Mouse (Mus musculus) CD4-positive, CD25-positive, alpha-beta regulatory T cell, adult 4 months (primary cell): ENCODE data around the gene Phf14. TPM values are rescaled to one million over a fixed set of nuclear protein-coding genes. Genes with fewer than 3 reads are reported as not detected.

Experiments used
- ATAC-seq: one replicate; pipeline ENCODE4 v1.8.0; 2017
- polyA plus RNA-seq, 2 experiments: library from polyadenylated mRNA; unstranded; fragments of 100-300 nt; shearing (Covaris generic); gene quantifications; one replicate each; pipeline ENCODE4 v1.2.1; 2017

Gene Phf14
- polyA plus RNA-seq, 2 experiments from 2014 or later: 39.5 to 72.1 TPM

DNA sequence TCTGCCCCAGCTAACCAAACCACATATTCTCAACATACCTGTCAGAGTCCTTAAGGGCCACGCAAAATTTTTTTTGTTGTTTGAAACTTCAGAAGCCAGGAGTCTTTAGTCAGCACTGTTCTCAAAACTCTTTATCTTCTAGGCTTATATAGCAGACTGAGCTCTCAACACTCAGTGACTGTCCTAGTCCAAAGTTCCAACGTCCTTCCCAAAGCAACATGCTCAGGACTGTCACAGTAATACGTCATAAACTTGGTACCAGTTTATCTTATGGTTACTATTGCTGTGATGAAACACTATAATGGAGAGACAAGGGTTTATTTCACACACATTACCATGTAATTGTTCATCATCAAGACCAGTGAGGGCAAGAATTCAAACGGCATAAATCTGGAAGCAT lies 113.9 kb downstream of the Phf14 start:
- ATAC-seq: no peak

DNA sequence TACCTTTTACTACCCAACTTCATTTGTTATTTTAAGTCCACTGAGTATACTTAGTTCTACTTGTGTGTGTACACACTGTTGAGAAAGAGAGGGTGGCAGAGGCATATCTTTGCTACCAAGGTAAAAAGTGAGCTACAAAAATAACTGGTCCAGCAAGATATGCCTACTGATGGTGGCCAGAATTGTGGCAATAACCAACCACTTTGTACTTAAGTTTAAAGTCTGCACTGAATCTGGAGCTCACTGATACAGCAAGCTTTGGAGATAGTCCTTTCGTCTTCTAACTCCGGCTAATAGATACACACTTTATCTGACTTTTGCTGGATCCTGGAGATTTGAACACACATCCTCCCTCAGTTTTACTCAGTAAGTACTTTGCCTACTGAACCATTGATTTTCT lies 115.8 kb downstream of the Phf14 start:
- ATAC-seq: no peak

DNA sequence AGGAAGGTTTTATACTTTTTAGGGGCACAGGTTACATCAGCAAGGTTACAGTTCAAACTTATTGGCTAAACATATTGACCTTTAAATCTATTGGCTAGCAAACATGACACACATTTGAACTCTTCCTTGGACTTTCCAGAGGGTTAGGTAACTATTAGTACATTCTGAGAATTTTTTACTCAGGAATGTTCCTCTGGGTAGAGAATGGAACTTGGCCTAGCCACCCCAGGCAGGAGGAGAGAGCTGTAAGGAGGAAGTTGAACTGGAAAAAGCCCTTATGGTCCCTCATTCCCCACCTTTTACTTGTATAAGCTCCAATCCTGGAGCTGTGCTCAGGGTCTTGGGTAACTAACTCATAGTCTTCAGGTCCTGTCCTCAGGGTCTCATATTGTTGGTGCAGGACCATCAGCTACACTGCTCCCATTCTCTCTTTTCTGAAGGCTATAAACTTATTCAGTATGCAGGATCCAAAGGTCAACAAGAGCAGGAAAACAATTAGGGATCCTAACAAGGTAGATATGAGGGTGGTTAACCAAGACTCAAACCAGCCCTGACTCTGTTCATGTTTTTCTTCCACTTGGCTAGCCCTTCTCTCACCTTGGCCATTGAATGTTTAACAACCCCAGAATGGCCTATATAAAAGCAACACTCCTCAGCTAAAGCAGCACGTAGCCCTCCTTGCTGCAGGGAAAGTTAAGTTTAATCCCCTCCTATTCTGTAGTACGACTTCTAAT lies 119.4 kb downstream of the Phf14 start:
- ATAC-seq: no peak

DNA sequence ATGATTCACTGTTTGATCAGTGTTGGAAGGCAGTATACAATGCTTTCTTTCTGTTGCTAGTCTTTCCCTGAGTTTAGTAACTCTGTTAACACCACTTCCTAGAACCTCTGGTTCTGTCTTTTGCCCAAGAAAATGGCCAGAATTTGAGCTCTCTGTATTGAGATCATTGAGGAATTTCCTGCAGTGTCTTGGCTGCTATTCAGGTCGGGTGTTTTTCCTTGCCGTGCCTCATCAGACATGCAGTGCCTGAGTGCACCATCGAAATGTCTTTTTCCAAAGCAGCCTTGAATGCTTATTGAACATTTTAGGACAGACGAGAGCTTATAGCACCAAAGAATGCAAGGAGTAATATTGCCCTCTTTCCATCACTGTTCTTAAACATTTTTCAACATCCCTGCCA lies 127.0 kb downstream of the Phf14 start:
- ATAC-seq: no peak

DNA sequence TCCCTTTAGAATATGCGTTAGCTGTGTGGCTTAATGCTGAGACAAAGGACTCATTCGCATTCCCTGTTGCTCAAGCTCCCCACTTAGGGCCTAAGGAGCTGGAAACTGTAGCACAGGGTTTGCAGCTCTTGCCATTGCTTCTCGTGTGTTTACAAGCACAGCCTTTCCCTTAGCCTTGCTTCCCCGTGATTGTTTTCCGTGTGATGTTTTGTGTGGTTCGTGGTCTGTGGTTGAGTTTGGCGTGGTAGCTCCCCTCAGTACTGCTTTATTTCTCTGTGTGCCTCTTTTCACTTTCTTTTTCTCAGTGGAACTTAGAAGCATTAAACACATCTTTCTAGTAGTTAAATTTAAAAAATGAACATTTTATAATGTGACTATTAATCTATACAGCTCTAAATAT lies 130.7 kb downstream of the Phf14 start:
- peak; percentile 86 for ATAC-seq

DNA sequence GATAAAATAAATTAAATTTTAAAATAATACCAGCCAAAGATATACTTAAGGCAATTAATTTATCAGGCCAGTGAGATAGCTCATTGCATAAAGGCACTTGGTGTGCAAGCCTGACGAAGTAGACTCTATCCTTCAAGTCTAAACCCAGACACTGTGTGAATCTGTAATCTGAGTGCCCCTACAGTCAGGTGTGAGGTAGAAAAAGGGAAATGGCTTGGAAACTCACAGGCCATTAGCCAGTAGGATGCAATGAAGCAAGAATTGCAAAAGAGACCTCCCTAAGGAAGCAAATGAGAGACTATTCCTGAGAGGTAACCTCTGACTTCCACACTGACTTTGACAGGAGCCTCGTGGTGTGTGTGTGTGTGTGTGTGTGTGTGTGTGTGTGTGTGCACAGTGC lies 145.3 kb downstream of the Phf14 start:
- no peak for ATAC-seq

DNA sequence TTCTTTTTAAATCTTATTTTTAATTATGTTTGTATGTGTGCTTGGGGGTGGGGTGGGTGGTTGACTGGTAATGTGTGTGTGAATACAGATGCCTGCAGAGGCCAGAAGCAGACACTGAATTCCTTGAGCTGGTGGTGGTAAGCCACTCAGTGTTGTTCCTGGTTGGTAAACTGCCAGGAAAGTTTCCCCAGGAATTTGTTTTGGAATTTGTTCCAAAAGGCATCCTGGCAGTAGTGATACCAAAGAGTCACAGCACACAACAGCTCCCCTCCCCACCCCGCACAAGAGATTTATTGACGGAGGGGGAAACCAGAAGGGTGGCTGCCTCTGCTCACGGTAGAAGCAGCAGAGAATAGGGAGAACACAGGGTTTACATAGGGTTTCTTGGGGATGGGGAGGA lies 146.5 kb downstream of the Phf14 start:
- no peak for ATAC-seq

DNA sequence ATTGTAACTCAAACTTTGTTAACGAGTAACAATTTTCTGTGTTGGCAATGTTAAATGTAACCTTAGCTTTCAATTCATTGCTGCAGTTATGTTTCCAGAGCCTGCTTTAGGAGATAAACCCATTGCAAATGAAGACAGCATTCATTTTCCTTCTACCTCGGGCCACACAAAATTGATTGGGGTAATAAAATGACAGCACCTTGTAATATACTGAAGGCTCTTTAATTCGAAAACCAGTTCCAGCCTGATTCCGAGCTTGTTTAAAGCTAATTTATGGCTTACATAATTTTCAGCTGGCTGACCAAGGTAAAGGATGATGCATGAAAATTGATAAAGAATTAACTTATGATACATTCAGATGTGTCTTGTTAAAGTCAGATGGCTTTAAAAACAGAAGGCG lies 151.1 kb downstream of the Phf14 start:
- no peak for ATAC-seq

DNA sequence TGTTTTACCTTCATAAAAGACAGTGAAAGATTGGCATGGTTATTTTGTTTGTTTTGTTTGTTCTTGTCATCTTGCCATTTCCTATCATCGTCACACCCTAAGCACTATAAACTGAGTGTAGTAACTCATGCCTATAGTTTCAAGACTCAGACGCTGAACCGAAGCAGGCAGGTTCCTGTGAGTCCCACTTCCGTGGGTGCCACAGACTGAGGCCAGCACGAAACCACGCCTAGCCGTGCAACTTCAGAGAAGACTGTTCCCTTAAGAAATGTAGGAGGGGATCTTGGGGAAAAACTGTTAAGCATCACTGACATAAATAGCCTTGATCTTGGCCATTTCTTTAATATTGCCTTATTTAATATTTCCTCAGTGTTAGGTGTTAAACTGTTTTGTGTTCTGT lies 152.4 kb downstream of the Phf14 start:
- peak; percentile 70 for ATAC-seq

DNA sequence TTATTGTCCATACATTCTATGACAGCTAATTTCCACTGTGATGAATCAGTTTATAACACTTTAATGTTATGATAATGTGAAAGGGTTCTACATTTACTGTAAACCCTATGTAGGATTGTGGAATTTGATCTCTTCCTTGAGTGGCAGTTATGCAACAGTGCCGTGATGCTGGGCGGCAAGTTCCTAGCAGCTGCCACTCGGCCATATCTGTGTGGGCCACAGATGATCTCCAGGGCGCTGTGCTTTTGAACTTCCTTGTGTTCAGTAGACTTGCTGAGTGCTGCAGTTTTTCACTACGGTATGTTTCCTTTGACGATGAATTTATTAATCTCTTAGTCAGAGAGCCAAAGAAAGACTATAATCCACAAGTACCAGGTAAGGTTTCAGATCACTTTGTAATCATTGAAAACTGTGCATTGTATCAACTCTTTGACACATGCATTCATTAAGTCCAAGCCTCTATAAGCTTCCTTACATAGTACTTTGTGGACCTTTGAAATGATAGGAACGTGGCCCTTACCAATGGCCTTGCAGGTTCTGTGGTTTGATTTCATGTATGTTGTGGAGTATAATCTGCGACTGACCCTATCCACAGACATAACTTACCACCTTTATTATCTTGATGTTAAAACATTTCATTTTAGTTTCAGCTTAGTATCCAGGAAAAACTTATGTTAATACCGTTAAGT lies 153.0 kb downstream of the Phf14 start:
- no peak for ATAC-seq

DNA sequence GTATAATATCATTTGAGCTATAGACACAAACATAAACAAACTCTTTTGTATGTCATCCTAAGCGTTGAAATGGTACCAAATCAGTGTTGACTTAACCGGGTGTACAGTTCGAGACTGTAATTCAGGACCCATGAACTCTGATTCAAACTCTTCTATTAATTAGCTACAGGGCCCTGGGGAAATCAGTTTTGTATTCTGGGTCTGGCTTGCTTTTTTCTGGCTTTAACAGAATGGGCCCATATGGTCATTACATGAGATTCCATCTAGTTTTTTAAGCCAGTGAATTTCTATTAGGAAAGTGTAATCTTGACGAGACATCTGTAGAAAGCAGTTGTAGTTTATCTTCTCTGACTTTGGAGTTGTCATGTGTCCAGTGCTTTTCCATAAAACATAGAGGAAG lies 160.3 kb downstream of the Phf14 start:
- no peak for ATAC-seq

DNA sequence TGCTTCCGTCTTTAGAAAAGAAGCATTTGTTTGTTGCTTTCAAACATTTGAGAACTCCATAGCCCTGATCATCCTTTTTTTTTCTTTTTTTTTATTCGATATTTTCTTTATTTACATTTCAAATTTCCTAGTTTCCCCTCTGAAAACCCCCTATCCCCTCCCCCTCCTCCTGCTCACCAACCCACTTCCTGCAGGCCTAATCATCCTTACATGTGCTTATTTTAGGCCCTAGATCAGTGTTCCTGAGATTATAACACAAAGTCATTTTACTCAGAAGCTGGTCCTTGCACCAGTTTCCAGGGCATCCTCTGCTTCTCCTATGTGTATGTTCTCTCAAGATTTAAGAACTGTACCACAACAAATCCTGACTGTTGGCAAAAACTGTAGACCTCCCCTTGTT lies 161.7 kb downstream of the Phf14 start:
- peak; percentile 73 for ATAC-seq

DNA sequence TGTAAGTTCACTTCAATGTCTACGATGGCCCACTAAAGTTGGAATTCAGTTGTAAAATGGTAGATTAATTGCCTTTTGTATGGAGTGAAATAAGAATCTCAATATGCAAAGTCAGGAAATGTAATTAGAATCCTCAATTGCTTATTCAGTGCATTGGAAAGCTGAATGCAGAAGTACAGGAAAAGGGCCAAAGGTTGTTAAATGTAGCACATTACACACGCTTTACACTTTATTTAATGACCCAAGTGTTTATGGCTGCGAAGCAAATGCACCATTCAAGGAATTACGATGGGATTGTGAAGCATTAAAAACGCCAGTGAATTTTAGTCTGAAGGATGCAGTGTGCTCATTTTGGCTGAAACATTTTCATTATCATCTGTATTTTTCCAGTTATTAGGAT lies 167.0 kb downstream of the Phf14 start:
- ATAC-seq: no peak

DNA sequence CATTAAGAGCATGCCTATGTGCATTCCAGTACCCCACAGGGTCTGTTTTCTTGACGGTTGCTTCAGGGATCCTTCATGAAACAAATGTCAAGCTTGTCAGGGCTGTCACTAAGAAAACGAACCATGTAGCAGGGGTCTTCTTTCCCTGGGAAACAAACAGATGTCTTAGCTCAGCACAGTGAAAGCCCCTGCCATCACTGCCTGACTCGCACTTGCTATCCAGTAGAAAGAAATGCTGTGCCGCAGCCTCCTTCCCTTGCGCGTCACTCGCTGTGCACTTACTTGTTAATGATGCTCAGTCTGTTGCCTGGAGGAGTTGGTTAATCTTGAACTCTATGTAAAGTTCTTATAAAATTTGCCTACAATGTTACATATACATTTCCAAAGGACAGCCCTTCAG lies 169.7 kb downstream of the Phf14 start:
- ATAC-seq: no peak

DNA sequence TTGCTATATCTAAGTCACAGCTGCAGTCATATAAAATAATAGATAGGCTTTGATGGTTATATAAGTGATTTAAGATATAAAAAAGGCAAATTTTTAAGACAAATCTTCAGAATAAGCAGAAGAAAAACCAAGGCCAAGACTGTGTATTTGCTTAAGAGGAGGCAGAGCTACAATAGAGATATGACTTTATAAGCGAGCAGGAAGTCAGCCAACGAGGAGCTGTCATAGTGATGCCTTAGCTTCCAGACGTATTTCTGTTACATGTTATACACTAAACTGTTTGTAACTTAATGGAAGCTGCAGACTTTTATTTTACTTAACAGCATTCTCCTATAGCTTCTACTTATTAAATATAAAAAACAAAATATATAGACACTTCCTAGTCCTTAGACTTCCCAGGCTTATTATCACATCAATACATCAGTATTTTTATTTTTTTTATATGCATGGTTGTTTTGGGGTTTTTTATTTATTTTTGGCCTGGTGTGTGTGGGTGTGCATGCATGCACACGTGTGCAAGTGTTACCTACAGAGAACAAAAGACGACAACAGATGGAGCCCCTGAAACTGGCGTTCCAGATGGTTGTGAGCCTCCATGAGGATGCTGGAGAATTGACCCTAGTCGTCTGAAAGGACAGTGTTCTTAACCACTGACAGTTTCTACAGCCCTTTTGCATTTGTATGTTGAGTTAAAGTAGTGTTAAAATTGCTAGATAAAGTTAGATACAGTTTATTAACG lies 170.4 kb downstream of the Phf14 start:
- ATAC-seq: no peak

DNA sequence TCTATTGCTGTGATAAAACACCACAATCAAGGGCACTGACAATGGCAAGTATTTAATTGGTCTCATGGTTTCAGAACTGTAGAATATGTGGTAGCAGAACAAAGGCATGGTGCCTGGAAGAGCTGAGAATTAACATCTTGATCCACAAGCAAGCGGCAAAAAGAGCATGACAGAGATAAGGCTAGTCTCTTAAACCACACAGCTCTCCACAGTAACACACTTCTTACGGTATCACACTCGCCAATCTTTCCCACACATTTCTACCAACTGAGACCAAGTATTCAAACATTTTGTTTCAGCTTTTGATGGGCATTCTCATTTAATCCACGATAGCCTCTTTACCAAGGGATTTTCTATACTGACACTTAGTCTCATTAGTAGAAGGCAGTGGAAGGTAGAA lies 171.7 kb downstream of the Phf14 start:
- ATAC-seq: no peak

DNA sequence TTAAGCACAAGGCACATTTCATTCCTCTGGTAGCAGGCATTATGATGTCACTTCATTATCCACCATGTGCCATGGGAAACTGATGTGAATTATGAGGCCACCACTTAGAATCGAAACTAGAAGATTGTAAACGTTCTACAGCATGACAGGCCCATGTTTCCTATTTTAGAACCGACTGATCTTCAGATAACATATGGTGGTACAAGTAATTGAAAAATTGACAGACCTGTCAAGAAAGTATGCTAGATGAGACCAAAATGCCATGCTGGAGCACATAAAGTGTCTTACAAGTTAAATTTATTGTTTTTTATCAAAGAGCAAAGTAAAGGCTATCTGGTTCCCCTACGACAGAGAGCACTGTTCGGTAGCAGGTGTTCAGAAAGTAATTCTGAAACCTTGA lies 172.8 kb downstream of the Phf14 start:
- ATAC-seq: peak; percentile 82

DNA sequence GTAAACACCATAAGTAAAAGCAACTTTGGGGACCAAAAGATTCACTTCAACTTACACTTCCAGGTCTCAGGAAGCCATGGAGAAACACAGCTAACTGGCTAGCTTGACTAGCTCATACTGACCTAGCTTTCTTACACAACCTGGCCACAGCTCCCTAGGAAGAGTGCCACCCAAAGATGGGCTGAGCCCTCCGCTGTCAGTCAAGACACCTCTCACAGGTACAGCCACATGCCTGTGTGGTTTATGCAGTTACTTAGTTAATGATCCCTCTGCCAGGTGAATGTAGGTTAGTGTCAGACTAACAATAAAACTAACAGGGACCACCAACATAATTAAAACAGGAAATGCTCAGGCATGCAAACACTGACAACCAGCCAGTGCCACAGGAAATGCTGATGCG lies 174.1 kb downstream of the Phf14 start:
- peak; percentile 42 for ATAC-seq

DNA sequence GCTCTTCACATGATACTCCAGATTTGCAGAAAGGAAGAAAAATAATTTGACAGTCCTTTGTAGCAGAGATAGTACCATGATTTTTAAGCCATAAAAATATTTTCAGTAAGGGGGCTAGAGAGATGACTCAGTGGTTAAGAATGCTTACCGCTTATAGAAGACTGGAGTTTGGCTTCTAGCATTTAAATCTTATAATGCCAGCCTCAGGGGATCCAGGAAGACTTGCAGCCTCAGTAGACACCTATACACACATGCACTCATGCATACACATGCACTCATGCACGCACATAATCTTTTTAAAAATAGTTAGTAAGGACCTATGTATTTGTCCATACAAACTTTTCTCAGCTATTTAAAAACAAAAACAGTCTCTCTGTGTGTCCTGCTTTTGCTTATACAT lies 174.5 kb downstream of the Phf14 start:
- no peak for ATAC-seq

DNA sequence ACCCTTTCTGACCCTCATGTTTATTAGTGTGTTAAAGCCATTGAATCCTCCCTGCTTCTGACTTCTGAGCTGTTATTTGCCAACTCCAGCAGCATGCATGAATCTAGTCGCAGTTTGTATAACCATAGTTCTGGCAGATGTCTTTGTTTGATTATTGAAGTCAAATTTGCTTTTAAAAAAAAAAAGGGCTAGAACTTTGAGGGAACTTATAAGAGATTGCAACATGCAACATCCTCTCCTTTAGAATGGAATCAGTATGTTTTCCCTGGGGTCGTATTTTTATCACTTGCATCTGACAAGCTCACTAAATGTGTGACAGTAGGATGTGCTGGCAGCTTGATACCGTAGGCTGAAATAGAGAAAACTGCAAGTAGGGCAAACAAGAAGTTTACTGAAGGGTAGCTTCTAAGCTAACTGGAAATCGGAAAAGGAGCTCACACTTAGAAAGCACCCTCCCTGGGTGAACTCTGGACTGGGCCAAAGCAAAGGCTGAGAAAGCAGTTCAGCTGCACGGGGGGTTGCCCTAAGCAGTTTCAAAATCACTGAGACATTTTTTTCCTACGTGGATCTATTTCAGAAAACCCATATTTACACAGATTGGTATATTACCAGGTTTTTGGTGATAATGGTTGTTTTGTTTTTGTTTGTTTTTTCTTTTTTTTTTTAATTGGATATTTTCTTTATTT lies 175.1 kb downstream of the Phf14 start:
- ATAC-seq: no peak

DNA sequence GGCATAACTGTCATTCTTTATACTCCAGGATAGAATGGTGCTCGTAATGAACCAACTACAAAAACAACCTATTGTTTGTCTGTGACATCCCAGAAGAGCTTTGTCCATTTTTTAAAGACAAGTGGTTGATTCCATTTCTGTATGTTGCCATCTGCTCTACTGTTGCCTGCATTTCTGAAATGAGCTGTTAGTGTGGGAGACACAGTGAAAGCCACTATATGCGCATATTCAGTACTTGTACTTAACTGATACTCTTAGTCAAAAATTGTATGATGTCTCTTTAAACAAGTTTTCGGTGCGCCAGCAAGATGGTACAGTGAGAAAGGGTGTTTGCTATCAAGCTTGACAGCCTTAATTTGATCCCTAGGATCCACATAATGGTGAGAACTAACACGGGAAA lies 177.1 kb downstream of the Phf14 start:
- no peak for ATAC-seq

DNA sequence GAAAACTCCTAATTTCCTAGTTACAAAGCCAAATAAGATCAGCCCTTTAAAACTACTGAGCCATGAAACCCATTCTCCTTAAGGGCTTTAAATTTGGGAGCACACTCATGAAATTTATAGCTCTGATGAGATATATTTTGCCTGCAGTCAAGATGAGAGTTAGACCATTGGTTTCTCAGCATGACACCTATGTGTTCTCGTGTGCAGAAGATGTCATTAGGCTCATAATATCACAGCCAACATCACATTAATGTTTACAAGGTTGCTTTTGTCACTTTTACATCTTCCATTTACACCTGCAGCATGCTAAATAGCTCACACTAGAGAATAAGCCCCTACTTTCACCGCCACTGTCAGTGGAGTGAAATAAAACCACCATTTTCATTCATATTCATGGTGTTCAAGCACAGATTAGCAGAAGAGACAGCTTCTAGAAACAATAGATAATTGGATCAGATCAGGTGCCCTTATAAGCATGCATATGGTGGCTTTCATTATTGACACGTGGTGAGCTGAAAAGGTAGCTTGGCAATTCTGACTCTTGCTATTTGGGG lies 181.9 kb downstream of the Phf14 start:
- ATAC-seq: no peak

DNA sequence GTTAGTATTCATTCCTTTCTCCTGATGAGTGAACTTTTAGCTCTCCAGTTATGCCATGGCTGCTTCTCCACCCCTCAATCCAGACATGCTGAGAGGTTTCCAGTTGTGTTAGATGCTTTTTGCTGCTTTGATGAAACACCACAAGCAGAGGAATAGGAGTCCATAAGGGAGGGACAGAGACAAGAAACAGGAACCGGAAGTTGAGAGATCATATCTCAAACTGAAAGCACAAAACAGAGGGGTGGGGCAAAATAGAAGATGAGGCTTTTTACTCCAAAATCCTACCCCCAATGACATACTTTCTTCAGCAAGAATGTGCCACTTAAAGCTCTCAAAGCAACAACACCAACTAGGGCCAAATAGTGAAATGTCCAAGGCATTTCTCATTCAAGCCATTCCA lies 188.1 kb downstream of the Phf14 start:
- peak; percentile 80 for ATAC-seq
